Mouse (Mus musculus) naive thymus-derived CD4-positive, alpha-beta T cell, adult 2 months (primary cell): ENCODE data around the gene Wif1.

Source experiments
- DNase-seq: peaks from one replicate; pipeline ENCODE4 v3.0.0-alpha.2; 2011; ENCODE audit warnings: low read depth

The Wif1 gene

DNA sequence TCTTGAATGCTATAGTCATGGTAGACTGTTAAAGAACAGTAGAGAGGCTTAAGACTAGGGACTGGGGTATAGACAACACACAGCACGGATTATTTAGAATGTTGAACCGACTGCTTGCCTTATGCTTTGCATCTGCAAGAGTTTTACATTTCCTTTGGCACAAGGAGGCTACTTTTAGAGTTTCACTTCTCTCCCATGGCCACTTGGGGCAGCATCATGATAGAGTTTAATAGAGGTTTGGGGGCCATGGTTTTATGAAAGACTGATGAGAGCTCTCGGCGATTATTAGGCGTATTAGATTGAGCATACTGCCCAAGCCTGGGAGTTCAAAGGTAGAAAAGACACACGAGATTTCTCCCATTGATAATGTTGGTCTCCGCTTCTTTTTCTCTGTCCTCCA lies 37.0 kb downstream of the Wif1 start:
- no peak for DNase-seq

DNA sequence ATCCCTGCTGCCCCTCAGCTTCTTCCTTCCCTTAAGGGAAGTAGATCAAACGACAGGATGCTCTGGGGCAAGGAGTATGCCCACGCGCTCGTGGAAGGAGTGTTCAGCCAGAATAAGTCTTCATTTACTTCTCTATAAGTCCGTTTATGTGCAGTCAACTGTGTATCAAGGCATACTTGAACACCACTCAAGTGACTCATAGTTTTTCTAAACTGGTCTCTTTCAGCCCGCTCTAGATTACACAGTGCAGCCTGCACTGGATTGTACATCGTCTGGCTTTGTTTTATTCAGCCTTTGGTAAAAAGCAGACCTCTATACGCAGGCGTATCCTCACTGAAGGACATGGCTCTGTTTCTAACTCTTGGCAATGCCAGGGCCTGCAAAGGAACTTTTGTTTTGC lies 46.7 kb downstream of the Wif1 start:
- no peak for DNase-seq

DNA sequence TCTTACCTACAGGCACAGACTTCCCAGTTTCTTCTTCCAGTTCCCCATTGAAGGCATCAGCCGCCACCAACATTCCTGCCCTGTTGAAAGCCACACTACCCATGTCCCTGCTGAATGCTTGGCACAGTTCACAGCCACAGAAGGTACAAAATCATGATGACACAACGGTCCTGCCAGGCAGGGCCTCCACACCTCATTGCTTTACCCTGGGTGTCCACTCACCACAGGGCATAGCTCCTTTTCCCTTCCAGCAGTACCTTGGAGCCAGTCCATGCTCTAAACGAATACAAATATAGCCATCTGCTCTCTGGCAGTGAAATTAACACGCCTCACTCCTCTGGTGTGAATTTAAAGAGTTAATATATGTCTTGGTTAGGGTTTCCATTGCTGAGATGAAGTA lies 49.1 kb downstream of the Wif1 start:
- DNase-seq: no peak

DNA sequence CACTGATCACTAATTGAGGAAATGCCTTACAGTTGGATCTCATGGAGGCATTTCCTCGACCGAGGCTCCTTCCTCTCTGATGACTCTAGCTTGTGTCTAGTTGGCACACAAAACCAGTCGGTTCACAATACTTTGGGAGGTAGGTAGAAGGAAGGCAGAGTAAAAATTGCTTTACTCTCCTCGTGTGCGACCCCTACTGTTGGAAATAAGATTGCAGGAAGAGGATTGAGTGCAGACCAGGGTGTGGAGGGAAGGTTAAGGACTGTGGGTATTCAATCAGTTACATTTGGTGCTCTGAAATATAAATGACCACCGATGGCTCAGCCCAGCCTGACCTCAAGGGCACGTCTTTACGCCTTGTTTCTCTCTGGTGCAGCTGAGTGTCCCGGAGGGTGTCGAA lies 49.8 kb downstream of the Wif1 start:
- DNase-seq: no peak

DNA sequence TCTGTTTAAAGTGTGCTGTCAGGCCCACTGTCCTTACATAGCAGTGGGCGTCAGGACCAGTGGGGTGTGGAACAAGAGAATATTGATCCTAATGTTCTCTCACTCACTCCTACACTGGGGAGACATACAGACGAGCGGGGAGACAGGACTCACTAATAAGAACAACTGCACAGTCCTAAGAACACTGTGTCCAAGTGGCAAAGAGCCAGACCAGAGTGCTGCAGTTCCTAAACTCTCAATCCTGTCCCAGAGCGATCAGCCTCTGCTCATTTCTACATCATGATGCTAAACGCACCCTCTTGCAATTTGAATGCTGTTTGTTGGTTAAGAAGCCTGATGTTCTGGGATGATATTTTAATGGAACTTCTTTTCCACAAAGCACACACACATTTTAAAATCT lies 54.9 kb downstream of the Wif1 start:
- DNase-seq: no peak

DNA sequence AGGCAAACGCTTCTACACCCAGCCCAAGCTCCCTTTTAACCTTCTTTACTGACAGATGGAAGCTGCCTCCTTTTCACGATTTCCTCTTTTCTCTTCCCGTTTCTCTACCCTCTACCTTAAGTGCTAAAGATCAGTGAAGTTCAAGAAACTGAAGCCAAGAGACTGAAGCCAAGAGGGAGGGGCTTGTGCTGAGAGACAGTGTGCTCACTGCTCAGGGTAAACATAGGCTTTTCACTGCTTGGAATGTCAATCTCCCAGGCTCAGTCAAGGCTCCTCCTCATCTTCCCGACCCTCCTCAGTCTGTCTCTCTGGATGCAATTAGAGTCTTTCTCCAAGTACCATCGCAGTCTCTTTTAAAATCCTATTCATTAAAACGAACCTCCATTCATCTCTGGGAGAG lies 55.6 kb downstream of the Wif1 start:
- no peak for DNase-seq

DNA sequence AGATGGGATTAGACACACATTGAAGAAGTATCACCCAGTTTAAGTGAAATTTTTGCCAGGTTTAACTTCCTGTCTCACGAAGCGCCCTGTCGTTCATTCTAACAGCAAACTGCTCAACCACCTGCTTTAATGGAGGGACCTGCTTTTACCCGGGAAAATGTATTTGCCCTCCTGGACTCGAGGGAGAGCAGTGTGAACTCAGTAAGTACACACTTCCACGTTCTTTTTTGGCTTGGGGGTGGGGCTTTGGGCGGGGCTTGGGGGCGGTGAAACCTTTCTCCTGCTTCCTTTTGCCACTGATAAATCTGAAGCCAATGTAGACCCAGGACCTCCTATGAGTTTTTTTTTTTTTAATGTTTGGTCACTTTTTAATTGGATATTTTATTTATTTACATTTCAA lies 56.2 kb downstream of the Wif1 start:
- DNase-seq: no peak

DNA sequence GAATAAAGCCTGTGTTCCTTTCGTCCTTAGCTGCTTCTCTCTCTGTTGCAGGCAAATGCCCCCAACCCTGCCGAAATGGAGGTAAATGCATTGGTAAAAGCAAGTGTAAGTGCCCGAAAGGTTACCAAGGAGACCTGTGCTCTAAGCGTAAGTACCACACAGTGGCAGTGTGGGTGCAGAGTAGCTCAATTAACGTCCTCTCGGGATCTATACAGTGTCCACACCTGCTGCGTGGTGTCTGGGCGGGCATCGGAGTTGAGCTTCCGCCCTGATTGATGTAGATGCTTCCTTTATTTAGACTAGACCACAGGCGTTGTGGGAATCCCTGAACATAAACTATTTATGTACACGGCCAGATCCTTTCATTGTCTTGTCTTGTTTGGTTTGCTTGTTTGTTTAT lies 62.2 kb downstream of the Wif1 start:
- DNase-seq: no peak

DNA sequence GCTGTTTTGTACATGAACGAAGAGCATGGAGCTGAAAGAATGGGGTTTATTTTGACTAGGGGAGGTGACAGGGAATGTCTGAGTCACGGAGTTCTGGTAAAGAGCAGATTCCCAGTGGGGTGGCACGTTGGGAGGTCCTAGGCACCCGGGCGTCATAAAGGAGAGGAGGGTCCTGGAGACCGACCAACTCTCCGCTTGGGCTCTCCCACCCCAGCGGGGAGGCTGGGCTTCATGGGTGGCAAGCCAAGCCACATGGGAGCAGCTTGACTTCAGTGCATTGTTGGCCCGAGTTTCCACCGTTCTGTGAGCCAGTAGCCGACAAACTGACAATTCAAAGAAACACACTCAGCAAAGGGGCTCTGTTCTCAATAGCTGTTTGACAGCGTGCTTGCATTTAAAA lies 64.5 kb downstream of the Wif1 start:
- no peak for DNase-seq

DNA sequence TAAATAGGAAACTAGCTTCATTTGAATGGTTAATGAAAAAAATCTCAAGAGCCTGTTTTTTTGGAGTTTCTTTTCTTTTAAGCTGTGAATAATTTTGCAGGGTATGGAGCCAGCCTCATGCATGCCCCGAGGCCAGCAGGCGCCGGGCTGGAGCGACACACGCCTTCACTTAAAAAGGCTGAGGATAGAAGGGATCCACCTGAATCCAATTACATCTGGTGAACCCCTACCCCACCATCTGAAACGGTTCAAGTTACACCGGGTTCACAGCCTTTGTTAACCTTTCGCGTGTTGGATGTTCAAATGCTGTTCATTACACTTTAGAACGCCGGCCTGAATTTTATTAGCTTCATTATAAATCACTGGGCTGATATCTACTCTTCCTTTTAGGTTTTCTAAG lies 65.9 kb downstream of the Wif1 start:
- DNase-seq: no peak

DNA sequence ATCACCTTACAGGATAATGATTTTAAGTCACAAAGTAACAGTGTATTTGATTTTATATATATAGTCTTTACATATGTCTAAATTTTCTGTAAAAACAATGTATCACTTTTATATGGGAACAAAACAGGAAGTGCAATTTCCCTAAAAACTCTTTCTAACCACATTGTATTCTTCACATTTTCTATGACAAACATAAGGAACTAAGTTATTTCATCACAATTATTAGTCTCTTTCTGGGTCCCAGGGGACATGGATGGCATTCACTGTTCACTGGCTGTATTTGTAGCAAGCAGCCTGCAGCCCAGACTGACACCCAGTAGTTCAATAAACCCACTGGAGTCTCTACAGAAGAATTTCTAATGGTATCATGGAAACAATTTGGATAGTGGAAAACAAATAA lies 82.4 kb downstream of the Wif1 start:
- no peak for DNase-seq

DNA sequence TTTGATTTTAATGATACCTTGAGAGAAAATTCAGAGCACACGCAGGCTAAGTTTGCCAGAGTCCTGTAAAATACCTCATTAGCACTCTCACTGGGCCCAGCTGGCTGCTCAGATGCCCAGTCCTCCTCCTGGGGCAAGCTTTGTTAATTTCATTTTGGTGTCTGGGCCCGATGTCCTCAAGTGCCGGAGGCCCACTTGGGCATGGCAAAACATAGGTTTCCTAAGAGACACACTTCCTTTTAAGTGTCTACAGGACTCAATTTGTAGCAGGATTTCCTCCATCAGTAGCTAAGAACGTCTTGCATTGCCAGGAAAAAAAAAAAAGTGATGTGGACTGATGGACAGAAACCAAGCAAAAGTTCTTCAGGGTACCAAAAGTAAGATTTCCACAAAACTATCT lies 82.9 kb downstream of the Wif1 start:
- no peak for DNase-seq

DNA sequence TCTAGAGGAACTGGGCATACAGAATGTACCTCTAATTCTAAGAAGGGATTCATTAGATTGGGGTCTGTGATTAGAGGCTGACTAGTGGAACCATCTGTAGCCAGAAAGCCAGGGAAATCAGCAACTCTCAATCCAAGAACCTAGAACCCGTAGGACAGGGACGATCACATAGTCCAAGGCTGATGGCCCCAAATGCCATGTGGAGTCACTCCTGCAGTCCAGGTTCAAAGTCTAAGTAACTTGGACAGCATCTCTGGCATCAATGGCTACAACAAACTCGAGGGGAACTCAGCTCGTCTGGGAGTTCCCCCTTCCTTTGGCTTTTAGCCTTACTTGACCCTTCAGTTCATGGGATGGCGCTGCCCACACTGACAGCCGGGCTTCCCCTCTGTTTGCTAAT lies 87.0 kb downstream of the Wif1 start:
- no peak for DNase-seq

DNA sequence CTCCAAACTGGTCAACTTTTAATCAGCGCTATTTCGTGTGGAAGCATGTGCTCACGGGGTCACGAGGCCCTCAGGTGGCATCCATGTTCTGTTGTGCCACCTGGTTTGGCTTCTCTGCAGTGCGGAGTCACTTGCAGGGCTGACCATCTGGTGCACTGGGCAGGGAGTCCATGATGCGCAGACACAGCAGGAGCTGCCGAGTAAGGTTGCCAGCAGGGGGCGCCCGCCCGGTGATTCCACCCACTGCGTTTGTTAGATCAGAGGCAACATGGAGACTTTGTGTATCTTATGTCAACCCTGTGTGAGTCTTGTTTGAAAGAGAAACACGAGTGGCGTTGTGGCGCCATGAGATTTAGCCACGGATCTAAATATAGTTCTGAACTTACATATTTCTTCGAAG lies 90.7 kb downstream of the Wif1 start:
- DNase-seq: peak; percentile 53

DNA sequence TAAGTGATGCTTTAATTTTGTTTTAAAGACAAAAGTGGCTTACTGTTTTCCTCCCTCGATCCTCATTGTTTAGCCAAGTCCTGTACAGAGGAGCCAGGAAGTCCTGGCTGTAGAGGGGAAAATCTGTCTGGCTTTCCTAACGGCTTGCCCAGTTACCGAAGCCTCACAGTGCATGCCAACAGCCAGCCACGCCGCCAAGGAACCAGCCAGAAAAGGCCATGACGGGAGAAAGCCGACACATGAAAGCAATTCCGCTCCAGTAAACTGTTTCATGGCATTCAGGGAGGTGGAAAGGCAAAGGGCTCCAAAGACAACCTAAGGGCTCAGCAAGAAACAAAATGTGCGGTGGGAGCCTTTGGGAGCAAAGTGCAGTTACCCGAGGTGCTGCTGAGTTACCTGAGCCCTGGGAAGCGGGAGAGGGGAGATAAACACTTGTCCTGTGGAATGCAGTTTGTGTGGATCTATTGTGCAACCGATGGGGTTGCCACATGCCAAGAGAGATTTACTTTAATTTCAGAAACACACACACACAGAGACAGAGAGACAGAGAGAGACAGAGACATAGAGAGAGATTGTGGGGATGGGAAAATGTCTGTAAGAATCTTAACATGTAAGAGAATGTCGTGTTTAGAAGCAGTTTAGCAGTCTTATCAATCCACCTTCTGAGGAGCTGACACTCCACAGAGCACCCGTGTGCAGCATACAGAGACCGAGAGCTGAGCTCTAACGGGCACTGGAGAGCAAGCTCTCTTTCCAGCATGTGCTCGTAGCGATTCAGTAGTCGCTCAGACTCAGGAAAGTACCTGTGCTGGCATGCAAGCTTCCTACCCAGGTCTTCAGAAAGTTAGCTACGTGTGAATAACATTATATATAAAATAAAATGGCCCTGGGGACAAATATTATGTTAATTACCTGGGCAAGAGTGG lies 95.5 kb downstream of the Wif1 start:
- no peak for DNase-seq
